Mouse (Mus musculus) frontal cortex, adult (tissue): ENCODE measurements around the gene Asb17.

Source experiments
- ATAC-seq: cut with Nextera tagmentation; 2 replicates; pipeline ENCODE4 v1.9.2; 2017; ENCODE audit warnings: mild to moderate bottlenecking, moderate library complexity, mixed read lengths; ENCODE audit not compliant: low TSS enrichment

Gene Asb17

GRCm38 (mm10) chr3:153889188-153889781 is 45.3 kb downstream of the Asb17 start:
- no peak for ATAC-seq

- no peak for ATAC-seq
Observed at GRCm38 (mm10) chr3:153895454-153895853, 51.4 kb downstream of the Asb17 start.

- ATAC-seq, result no peak
Observed at GRCm38 (mm10) chr3:153897216-153897615, 53.2 kb downstream of the Asb17 start.

- no peak for ATAC-seq
Observed at GRCm38 (mm10) chr3:153901904-153902303, 57.9 kb downstream of the Asb17 start.

- no peak for ATAC-seq
Observed at GRCm38 (mm10) chr3:153902595-153902994, 58.6 kb downstream of the Asb17 start.

GRCm38 (mm10) chr3:153904586-153904985 is 60.6 kb downstream of the Asb17 start:
- peak; percentile 87 for ATAC-seq
